Mouse (Mus musculus) heart, postnatal 0 days (tissue): ENCODE data around the gene Bcl11a. TPM values are rescaled to one million over a fixed set of nuclear protein-coding genes. Genes with fewer than 3 reads are reported as not detected.

Experiments
- ATAC-seq: fragments of 200-750 bp; cut with Nextera tagmentation; 2 replicates; pipeline ENCODE4 v1.8.0; 2017; ENCODE audit warnings: low read depth, moderate number of reproducible peaks, moderate library complexity; ENCODE audit not compliant: insufficient read depth
- DNase-seq: peaks from one replicate; pipeline ENCODE4 v3.0.0-alpha.2; 2016; ENCODE audit warnings: low spot score
- H3K27ac ChIP-seq: fragments of 300-500 bp; sonication (generic); 2 replicates; pipeline ENCODE4 v1.5.1; 2014; ENCODE audit warnings: low read depth, mild to moderate bottlenecking
- H3K27me3 ChIP-seq: fragments of 300-500 bp; sonication (generic); 2 replicates; pipeline ENCODE4 v1.6.1; 2014; ENCODE audit warnings: low read length, mixed read lengths; ENCODE audit not compliant: control insufficient read depth, insufficient read depth
- H3K36me3 ChIP-seq: fragments of 300-500 bp; sonication (generic); replicated peaks from 2 replicates; pipeline ENCODE4 v1.6.1; 2014; ENCODE audit warnings: low read length, mixed read lengths; ENCODE audit not compliant: control insufficient read depth, insufficient read depth
- H3K4me1 ChIP-seq: fragments of 300-500 bp; sonication (generic); 2 replicates; pipeline ENCODE4 v1.6.1; 2014; ENCODE audit warnings: antibody characterized with exemption; ENCODE audit not compliant: control insufficient read depth, insufficient read depth
- H3K4me2 ChIP-seq: fragments of 300-500 bp; sonication (generic); 2 replicates; pipeline ENCODE4 v1.6.1; 2014; ENCODE audit warnings: low read depth, mild to moderate bottlenecking, low read length, moderate library complexity
- H3K4me3 ChIP-seq: fragments of 300-500 bp; sonication (generic); 2 replicates; pipeline ENCODE4 v1.5.1; 2014; ENCODE audit warnings: low read depth, low read length
- H3K9ac ChIP-seq: fragments of 300-500 bp; sonication (generic); replicated peaks from 2 replicates; pipeline ENCODE4 v1.6.1; 2014; ENCODE audit warnings: low read depth, low read length, mixed read lengths
- H3K9me3 ChIP-seq: fragments of 300-500 bp; sonication (generic); replicated peaks from 2 replicates; pipeline ENCODE4 v1.6.1; 2016; ENCODE audit warnings: low read length; ENCODE audit not compliant: control insufficient read depth
- CTCF ChIP-seq: IDR thresholded peaks from 2 replicates; pipeline ENCODE4 v1.5.1; 2016; ENCODE audit warnings: antibody characterized with exemption, control low read depth, low read depth
- EP300 ChIP-seq: IDR thresholded peaks from 2 replicates; pipeline ENCODE4 v1.6.1; 2016; ENCODE audit warnings: antibody characterized with exemption, low read depth
- WGBS: fragments of 180-500 bp; shearing (Covaris S2); extraction: QIAGEN DNeasy Blood & Tissue Kit; methylation state at CpG from one replicate; pipeline ENCODE4 v1.1.7; 2014; 5-methylcytosine and 5-hydroxymethylcytosine counted together
- polyA plus RNA-seq: library from polyadenylated mRNA; unstranded; fragments of >200 nt; fragmentation: Nextera tagmentation; extraction: Ambion mirVana; gene quantifications from 2 replicates; pipeline ENCODE4 v1.2.1, GENCODE M21; 2015
- total RNA-seq: library from RNA; depleted of rRNA; stranded (reverse); fragments of >200 nt; gene quantifications from 2 replicates; pipeline ENCODE4 v1.2.3, GENCODE M21; 2014; ENCODE audit warnings: low replicate concordance

The Bcl11a gene
- total and polyA plus RNA-seq, 2 experiments from 2014 or later: 7.1 to 8.2 TPM

DNA sequence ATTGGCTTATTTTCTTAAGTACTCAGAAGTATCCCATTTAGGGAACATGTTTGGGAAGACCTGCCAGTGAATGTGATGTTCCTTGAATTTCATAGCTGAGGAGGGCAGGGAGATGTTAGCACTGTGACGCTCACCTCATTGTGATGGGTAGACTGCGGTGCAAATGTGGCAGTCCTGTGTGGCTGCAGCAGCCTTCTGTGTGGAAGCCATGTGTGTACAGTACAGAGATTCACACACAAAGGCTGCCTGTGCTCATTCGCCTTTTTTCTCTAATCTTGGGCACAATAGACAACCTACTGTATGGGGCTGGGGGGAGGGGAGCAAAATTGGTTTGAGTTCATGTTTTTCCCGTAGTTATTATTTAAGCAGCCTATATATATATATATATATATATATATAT lies 6.7 kb downstream of the Bcl11a start:
- Histone ChIP-seq H3K36me3 (peaks cover 12% of the 10 kb centered on the region; the same call in 1 of the 2 replicates), H3K27ac (no peak overlapping the region), H3K9me3 (no peaks in the 10 kb centered on the region), H3K27me3 (no peaks in the 10 kb centered on the region), H3K4me1 (peaks cover 18% of the 10 kb centered on the region; the same call in 1 of the 2 replicates), H3K4me3 (no peak overlapping the region), H3K9ac (no peak overlapping the region), H3K4me2 (no peak overlapping the region)
- WGBS: 82% methylated on average over 4 of the region's 4 CpGs
- TF ChIP-seq EP300 (no peak), CTCF (no peak)
- ATAC-seq (no peak), DNase-seq (no peak)

DNA sequence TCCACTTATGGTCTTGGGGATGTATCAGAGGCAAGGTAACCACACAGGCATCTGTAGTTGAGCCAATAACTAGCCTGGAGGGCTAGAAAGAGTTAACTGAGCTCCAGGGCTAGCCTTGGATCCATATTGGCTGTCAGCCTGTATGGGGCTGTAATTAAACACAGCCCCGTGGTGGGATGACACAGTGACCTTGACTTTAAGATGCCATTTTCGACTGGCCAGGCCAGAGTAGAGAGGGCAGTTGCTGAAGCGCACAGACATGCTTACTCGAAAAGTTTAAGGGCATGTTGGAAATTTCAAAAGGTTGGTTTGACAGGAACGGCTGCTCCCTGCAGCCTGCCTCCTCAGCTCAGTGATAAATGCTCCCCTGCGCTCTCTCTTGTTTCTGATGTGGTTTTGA lies 8.1 kb downstream of the Bcl11a start:
- Histone ChIP-seq H3K4me1 (peaks cover 8% of the 10 kb centered on the region; the same call in 1 of the 2 replicates), H3K27ac (no peak overlapping the region), H3K9me3 (no peaks in the 10 kb centered on the region), H3K36me3 (peaks cover 12% of the 10 kb centered on the region; the same call in 1 of the 2 replicates), H3K4me3 (no peak overlapping the region), H3K4me2 (no peak overlapping the region), H3K27me3 (no peaks in the 10 kb centered on the region), H3K9ac (no peak overlapping the region)
- DNase-seq (no peak), ATAC-seq (no peak)
- WGBS: 42% methylated on average over 6 of the region's 6 CpGs
- TF ChIP-seq EP300 (no peak), CTCF (no peak)

DNA sequence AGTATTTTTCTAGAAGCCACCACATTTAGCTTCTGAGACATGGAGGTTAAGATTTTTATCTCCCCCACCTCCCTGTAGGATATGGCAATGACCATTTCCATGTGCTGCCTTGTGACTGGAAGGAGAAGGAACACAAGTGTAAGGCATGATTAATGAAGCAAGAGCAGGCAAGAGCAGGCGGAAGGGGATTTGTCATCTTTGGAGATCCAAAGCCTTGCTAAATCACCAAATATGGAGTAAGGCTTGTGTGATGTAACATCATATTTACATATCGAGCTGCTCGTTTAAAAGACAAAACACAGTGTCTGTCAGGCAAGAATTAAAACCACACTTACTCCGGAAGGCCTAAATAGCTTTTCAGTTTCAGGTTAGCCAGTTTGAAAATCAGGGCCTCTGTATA lies 9.2 kb downstream of the Bcl11a start:
- DNase-seq (no peak), ATAC-seq (no peak)
- whole genome bisulfite sequencing: 83% methylated on average over 4 of the region's 4 CpGs
- Histone ChIP-seq H3K27me3 (no peaks in the 10 kb centered on the region), H3K27ac (no peak overlapping the region), H3K4me3 (no peak overlapping the region), H3K4me1 (peaks cover 11% of the 10 kb centered on the region; the same call in 1 of the 2 replicates), H3K9ac (no peak overlapping the region), H3K4me2 (no peak overlapping the region), H3K9me3 (no peaks in the 10 kb centered on the region), H3K36me3 (peaks cover 12% of the 10 kb centered on the region; the same call in 1 of the 2 replicates)
- TF ChIP-seq EP300 (no peak), CTCF (no peak)

DNA sequence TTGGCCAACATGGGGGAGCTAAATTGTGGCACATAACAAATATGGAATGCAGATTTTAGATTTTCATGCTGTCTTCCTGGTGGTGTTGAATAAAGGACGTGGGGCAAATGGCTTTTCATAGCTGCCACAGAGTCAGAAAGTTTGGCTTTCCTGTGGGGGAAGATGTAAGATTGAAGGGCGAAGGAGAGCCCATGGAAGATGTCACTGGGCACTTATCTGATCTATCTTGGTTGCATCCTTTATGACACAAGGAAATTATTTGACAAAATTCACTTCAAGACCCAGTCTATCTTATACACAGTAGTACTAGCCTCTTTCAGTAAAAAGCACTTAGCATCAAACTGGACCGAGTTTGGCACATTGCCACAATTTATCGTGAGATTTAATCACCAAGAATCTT lies 12.6 kb downstream of the Bcl11a start:
- Histone ChIP-seq H3K9me3 (no peaks in the 10 kb centered on the region), H3K36me3 (peaks cover 7% of the 10 kb centered on the region; the same call in 1 of the 2 replicates), H3K9ac (no peak overlapping the region), H3K4me2 (no peak overlapping the region), H3K27ac (no peak overlapping the region), H3K4me1 (peaks cover 14% of the 10 kb centered on the region; the same call in 1 of the 2 replicates), H3K4me3 (no peak overlapping the region), H3K27me3 (no peaks in the 10 kb centered on the region)
- 80% methylated on average over 4 of the region's 4 CpGs for WGBS
- ATAC-seq (no peak), DNase-seq (no peak)
- TF ChIP-seq CTCF (no peak), EP300 (no peak)

DNA sequence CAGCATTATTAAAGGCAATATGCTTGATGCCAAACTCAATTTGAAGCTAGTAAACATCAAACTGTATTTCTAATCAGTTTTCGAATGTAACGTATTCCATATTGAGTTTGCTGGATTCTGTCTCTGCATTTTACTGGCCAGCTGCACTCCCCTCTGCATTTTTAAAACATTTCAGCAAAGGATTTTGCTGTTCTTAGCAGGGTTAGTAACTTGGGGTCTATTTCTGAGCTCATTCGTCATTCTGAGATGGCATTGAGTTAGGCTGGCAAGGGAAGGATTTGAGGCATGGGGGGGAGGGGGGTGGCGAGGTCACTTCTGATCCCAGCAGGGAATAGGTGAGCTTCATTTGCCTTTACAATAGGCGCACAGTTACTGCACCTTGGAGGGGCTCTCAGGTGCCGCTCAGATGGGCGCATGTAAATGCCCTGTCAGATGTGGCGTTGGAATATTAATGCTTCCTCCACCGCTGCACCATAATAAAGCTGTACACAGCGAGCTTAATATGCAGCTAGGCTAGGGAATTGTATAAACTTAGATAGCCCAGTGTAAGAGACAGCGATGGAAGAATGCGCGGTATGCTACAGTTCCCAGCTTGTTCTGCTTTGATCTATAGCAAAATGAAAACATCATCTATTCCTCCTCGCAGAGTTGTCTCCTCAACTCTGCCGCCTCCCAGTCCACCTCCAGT lies 13.7 kb downstream of the Bcl11a start:
- H3K9me3 ChIP-seq: no peaks in the 10 kb centered on the region
- no peak overlapping the region for H3K27ac ChIP-seq
- no peak overlapping the region for H3K4me3 ChIP-seq
- no peak for ATAC-seq
- H3K4me2 ChIP-seq: peak overlapping the region; percentile 28; the same call in 1 of the 2 replicates
- H3K4me1 ChIP-seq: peaks cover 14% of the 10 kb centered on the region; the same call in 1 of the 2 replicates
- H3K36me3 ChIP-seq: 0 out of 2 replicates have a peak, but pooled peaks cover 6% of the 10 kb centered on the region
- H3K9ac ChIP-seq: no peak overlapping the region
- 48% methylated on average over 15 of the region's 15 CpGs for WGBS
- H3K27me3 ChIP-seq: no peaks in the 10 kb centered on the region
- DNase-seq: no peak
- TF ChIP-seq CTCF (no peak), EP300 (no peak)

DNA sequence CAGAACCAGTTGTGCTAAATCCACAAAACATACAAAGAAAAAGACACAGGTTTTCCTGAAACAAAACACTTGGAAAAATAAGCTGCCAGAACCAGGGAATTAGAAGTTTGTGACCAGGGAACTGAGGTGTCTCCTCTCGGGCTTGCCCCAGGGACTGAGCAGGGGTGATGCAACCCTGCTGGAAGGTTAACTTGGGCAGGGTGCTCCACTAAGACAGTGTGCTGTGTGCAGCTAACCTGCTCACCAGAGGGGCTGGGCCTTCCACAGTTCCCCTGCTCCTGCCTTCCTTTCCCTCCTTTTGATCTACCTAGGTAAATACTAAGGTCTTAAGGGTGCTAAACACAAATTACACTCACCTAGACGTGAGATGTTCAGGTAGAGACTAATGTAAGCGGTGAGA lies 14.8 kb downstream of the Bcl11a start:
- DNase-seq: no peak
- TF ChIP-seq CTCF (no peak), EP300 (no peak)
- H3K9ac ChIP-seq: no peak overlapping the region
- ATAC-seq: no peak
- H3K9me3 ChIP-seq: no peaks in the 10 kb centered on the region
- H3K4me1 ChIP-seq: peaks cover 14% of the 10 kb centered on the region; the same call in 1 of the 2 replicates
- no peak overlapping the region for H3K27ac ChIP-seq
- no peak overlapping the region for H3K4me2 ChIP-seq
- no peaks in the 10 kb centered on the region for H3K27me3 ChIP-seq
- 61% methylated on average over 3 of the region's 3 CpGs for WGBS
- H3K4me3 ChIP-seq: no peak overlapping the region
- H3K36me3 ChIP-seq: 0 out of 2 replicates have a peak, but pooled peaks cover 2% of the 10 kb centered on the region
